Mouse (Mus musculus) stomach, postnatal 0 days (tissue): ENCODE measurements around the gene Ell. TPM values are rescaled to one million over a fixed set of nuclear protein-coding genes. Genes with fewer than 3 reads are reported as not detected.

ENCODE experiments used
- ATAC-seq: fragments of 200-750 bp; cut with Nextera tagmentation; 2 replicates; pipeline ENCODE4 v1.8.0; 2017; ENCODE audit not compliant: low FRiP score, low TSS enrichment
- DNase-seq: peaks from one replicate; pipeline ENCODE4 v3.0.0-alpha.2; 2016; ENCODE audit warnings: low spot score
- H3K27ac ChIP-seq: fragments of 300-500 bp; sonication (generic); replicated peaks from 2 replicates; pipeline ENCODE4 v1.5.1; 2014; ENCODE audit warnings: mild to moderate bottlenecking, control low read depth
- H3K27me3 ChIP-seq: fragments of 300-500 bp; sonication (generic); 2 replicates; pipeline ENCODE4 v1.6.1; 2014; ENCODE audit warnings: low read length; ENCODE audit not compliant: control insufficient read depth, insufficient read depth
- H3K36me3 ChIP-seq: fragments of 300-500 bp; sonication (generic); 2 replicates; pipeline ENCODE4 v1.6.1; 2014; ENCODE audit warnings: low read length, mixed read lengths; ENCODE audit not compliant: control insufficient read depth, insufficient read depth
- H3K4me1 ChIP-seq: fragments of 300-500 bp; sonication (generic); replicated peaks from 2 replicates; pipeline ENCODE4 v1.6.1; 2014; ENCODE audit warnings: antibody characterized with exemption; ENCODE audit not compliant: control insufficient read depth, insufficient read depth
- H3K4me2 ChIP-seq: fragments of 300-500 bp; sonication (generic); replicated peaks from 2 replicates; pipeline ENCODE4 v1.6.1; 2014; ENCODE audit warnings: low read depth, mild to moderate bottlenecking, control low read depth, moderate library complexity
- H3K4me3 ChIP-seq: fragments of 300-500 bp; sonication (generic); 2 replicates; pipeline ENCODE4 v1.5.1; 2014; ENCODE audit warnings: low read depth, low read length, control low read depth
- H3K9ac ChIP-seq: fragments of 300-500 bp; sonication (generic); 2 replicates; pipeline ENCODE4 v1.6.1; 2014; ENCODE audit warnings: mild to moderate bottlenecking, low read length, control low read depth, mixed read lengths
- H3K9me3 ChIP-seq: fragments of 300-500 bp; sonication (generic); 2 replicates; pipeline ENCODE4 v1.6.1; 2016; ENCODE audit warnings: low read length; ENCODE audit not compliant: control insufficient read depth
- CTCF ChIP-seq: IDR thresholded peaks from 2 replicates; pipeline ENCODE4 v1.5.1; 2016; ENCODE audit warnings: antibody characterized with exemption, low read depth, mild to moderate bottlenecking, moderate library complexity
- EP300 ChIP-seq: optimal IDR thresholded peaks from 2 replicates; pipeline ENCODE3; 2016; ENCODE audit warnings: antibody characterized with exemption
- WGBS: fragments of 180-500 bp; shearing (Covaris S2); extraction: QIAGEN DNeasy Blood & Tissue Kit; methylation state at CpG from one replicate; pipeline ENCODE4 v1.1.7; 2014; 5-methylcytosine and 5-hydroxymethylcytosine counted together
- polyA plus RNA-seq: library from polyadenylated mRNA; unstranded; fragments of >200 nt; fragmentation: Nextera tagmentation; extraction: Ambion mirVana; gene quantifications from 2 replicates; pipeline ENCODE4 v1.2.1, GENCODE M21; 2015

Ell gene
- polyA plus RNA-seq, 1 experiment from 2014 or later, result 11.1 TPM

- H3K27me3 ChIP-seq, result no peaks in the 10 kb centered on the region
- DNase-seq (no peak), ATAC-seq (peak; percentile 31)
- H3K27ac ChIP-seq, result 0 out of 2 replicates have a peak overlapping the region, but pooled peaks have one; percentile 9
- no peaks in the 10 kb centered on the region for H3K9me3 ChIP-seq
- TF ChIP-seq CTCF, result no peak
- TF ChIP-seq EP300, result no peak
- 80% methylated on average over 3 of the region's 3 CpGs for WGBS
- no peak overlapping the region for H3K4me2 ChIP-seq
- peaks cover 21% of the 10 kb centered on the region for H3K36me3 ChIP-seq
- H3K4me1 ChIP-seq, result peaks cover 5% of the 10 kb centered on the region
- no peak overlapping the region for H3K9ac ChIP-seq
- H3K4me3 ChIP-seq, result no peak overlapping the region
Observed at GRCm38 (mm10) chr8:70529741-70530161, 9.5 kb upstream of the Ell start.

- 94% methylated on average over 2 of the region's 2 CpGs for WGBS
- H3K27ac ChIP-seq, result no peak overlapping the region
- ATAC-seq, result no peak
Observed at GRCm38 (mm10) chr8:70530314-70530713, 8.9 kb upstream of the Ell start.

GRCm38 (mm10) chr8:70534281-70534680 lies 5.0 kb upstream of the Ell start:
- Histone ChIP-seq H3K27me3 (no peaks in the 10 kb centered on the region), H3K4me3 (no peak overlapping the region), H3K4me2 (no peak overlapping the region), H3K27ac (no peak overlapping the region), H3K9me3 (no peaks in the 10 kb centered on the region), H3K36me3 (peaks cover 27% of the 10 kb centered on the region), H3K4me1 (no peaks in the 10 kb centered on the region), H3K9ac (no peak overlapping the region)
- TF ChIP-seq EP300 (no peak), CTCF (no peak)
- ATAC-seq, result no peak
- 89% methylated on average over 12 of the region's 12 CpGs for WGBS
- no peak for DNase-seq

More at GRCm38 (mm10) chr8:70530314-70530713, 8.9 kb upstream of the Ell start:
- H3K27me3 ChIP-seq, result no peaks in the 10 kb centered on the region
- peaks cover 5% of the 10 kb centered on the region for H3K4me1 ChIP-seq
- peaks cover 23% of the 10 kb centered on the region for H3K36me3 ChIP-seq
- TF ChIP-seq CTCF, result peak; percentile 27; the same call in 1 of the 2 replicates
- TF ChIP-seq EP300, result no peak
- no peak overlapping the region for H3K4me3 ChIP-seq
- H3K9ac ChIP-seq, result no peak overlapping the region
- H3K4me2 ChIP-seq, result no peak overlapping the region
- DNase-seq, result no peak
- H3K9me3 ChIP-seq, result no peaks in the 10 kb centered on the region

GRCm38 (mm10) chr8:70535221-70535620 lies 4.0 kb upstream of the Ell start:
- Histone ChIP-seq H3K9ac (no peak overlapping the region), H3K4me3 (no peak overlapping the region), H3K27me3 (no peaks in the 10 kb centered on the region), H3K4me1 (no peaks in the 10 kb centered on the region), H3K4me2 (no peak overlapping the region), H3K9me3 (no peaks in the 10 kb centered on the region), H3K27ac (no peak overlapping the region), H3K36me3 (peaks cover 27% of the 10 kb centered on the region)
- 88% methylated on average over 3 of the region's 3 CpGs for WGBS
- no peak for ATAC-seq
- no peak for DNase-seq
- TF ChIP-seq CTCF (no peak), EP300 (no peak)

- DNase-seq (no peak), ATAC-seq (no peak)
- 89% methylated on average over 2 of the region's 2 CpGs for WGBS
- Histone ChIP-seq H3K4me1 (no peaks in the 10 kb centered on the region; the same call in 1 of the 2 replicates), H3K36me3 (peaks cover 27% of the 10 kb centered on the region), H3K4me3 (no peak overlapping the region), H3K27me3 (no peaks in the 10 kb centered on the region), H3K9ac (no peak overlapping the region), H3K27ac (no peak overlapping the region), H3K9me3 (no peaks in the 10 kb centered on the region), H3K4me2 (no peak overlapping the region)
- TF ChIP-seq EP300 (no peak), CTCF (no peak)
Observed at GRCm38 (mm10) chr8:70535701-70536100, 3.6 kb upstream of the Ell start.

- Histone ChIP-seq H3K4me3 (peak overlapping the region; percentile 87), H3K36me3 (peaks cover 11% of the 10 kb centered on the region), H3K27me3 (no peaks in the 10 kb centered on the region), H3K27ac (peak overlapping the region; percentile 97), H3K4me2 (peak overlapping the region; percentile 95), H3K4me1 (no peaks in the 10 kb centered on the region; the same call in 1 of the 2 replicates), H3K9me3 (no peaks in the 10 kb centered on the region), H3K9ac (peak overlapping the region; percentile 65)
- 8% methylated on average over 24 of the region's 24 CpGs for WGBS
- peak; percentile 41 for ATAC-seq
- TF ChIP-seq EP300 (no peak), CTCF (no peak)
- DNase-seq, result peak; percentile 74
Observed at GRCm38 (mm10) chr8:70538024-70538579, 1.2 kb upstream of the Ell start.
